Comparison of ENCODE assay signal across 8 mouse cellular contexts in the genomic region with DNA sequence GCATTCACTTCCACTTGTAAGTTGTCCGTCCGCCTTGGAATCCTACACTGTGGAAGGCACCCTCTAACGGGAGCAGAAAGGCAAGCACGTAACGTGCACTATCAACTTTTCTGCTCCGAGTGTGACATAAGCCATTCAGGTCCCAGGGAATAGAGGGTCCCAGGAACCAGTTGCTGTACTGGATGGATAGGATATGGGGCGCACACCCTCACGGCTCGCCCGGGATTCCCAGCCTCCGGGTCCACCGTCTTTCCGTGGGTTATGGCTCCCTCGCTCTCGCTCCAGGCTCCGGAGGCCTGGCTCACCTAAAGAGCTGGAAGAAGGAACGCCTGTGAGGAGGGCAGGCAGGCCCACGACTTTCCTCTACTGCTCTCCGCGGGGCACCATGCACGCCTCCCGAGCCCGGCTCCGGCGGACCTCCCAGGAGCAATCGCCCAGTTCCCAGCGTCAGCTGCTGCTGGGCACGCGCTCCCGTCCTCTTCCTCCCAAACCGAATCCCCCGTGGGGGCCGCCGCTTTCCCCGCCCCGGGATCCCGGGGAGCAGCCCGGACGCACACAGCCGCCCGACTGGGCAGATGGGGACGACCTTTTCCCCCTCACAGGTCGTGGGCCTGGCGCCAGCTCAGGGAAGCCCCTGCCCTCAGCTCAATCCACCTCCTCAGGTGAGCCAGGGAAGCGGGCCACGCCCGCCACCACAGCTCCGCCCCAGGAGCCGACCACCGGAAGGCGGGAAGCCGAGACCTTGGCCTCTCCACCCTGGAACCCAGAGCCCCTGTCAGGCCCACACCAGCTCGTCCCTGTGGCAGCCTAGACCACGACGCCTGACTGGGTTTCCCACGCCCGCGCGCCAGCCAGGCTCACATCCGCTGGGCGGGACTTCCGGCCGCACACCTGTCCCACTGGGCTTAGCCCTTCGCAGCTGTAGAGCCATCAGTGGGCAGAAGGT. TPM values are rescaled to one million over a fixed set of nuclear protein-coding genes. Genes with fewer than 3 reads are reported as not detected.
DNase-seq lines count a peak whose midpoint lies in the region; ATAC-seq and TF ChIP-seq lines count a peak whose summit lies in the region.

A gene (minus strand): TSS at position 850 of the 946 bp plus-strand sequence.

- H3K4me2 ChIP-seq in lung, embryonic 14.5 days = peak within 1 kb of the TSS; percentile 100

- H3K4me3 ChIP-seq in forebrain, embryonic 10.5 days = peak within 1 kb of the TSS; percentile 75
- H3K4me3 ChIP-seq in lung, embryonic 14.5 days (ENCODE audit: low read depth, low read length) = peak within 1 kb of the TSS; percentile 56
- peak within 1 kb of the TSS; percentile 52 for H3K4me3 ChIP-seq in olfactory bulb, adult 2 months (ENCODE audit: insufficient read depth, low read depth, low read length)

- peaks cover 18% of the 10 kb centered on the region for H3K36me3 ChIP-seq in forebrain, embryonic 10.5 days (replicated peaks)
- peaks cover 24% of the 10 kb centered on the region for H3K36me3 ChIP-seq in lung, embryonic 14.5 days (ENCODE audit: insufficient read depth)

- H3K27me3 ChIP-seq in forebrain, embryonic 10.5 days (ENCODE audit: poor library complexity, severe bottlenecking) = 0 out of 2 replicates have a peak, but pooled peaks cover 5% of the 10 kb centered on the region
- H3K27me3 ChIP-seq in lung, embryonic 14.5 days (ENCODE audit: insufficient read depth, low read length) = no peaks in the 10 kb centered on the region

- WGBS in forebrain, embryonic 10.5 days = 2% methylated on average over 64 of the region's 64 CpGs
- 2% methylated on average over 64 of the region's 64 CpGs for WGBS in lung, embryonic 14.5 days
- WGBS in olfactory bulb, adult 2 months = 4% methylated on average over 64 of the region's 64 CpGs

- H3K9me3 ChIP-seq in forebrain, embryonic 10.5 days = no peaks in the 10 kb centered on the region
- H3K9me3 ChIP-seq in lung, embryonic 14.5 days (ENCODE audit: low read depth, low read length) = no peaks in the 10 kb centered on the region

- intact Hi-C loops in heart, postnatal 10 days (cut with DNase I) = loop anchor here (5.0 kb wide), 1 partner anchor 167 kb away; no protein-coding TSS in a partner anchor

- H3K9ac ChIP-seq in lung, embryonic 14.5 days = peak within 1 kb of the TSS; percentile 71

- peak within 1 kb of the TSS; percentile 80 for H3K27ac ChIP-seq in forebrain, embryonic 10.5 days
- no peak within 1 kb of the TSS; the same call in 1 of the 2 replicates for H3K27ac ChIP-seq in lung, embryonic 14.5 days (ENCODE audit: low read depth)
- no peak within 1 kb of the TSS for H3K27ac ChIP-seq in olfactory bulb, adult 2 months (ENCODE audit: insufficient read depth, low read depth, low read length)

- DNase-seq in CD4-positive helper T cell, adult 2 months (ENCODE audit: low read depth, low spot score) = peak; percentile 60
- DNase-seq in brain, adult 2 months (ENCODE audit: low read depth, low spot score) = peak; percentile 71
- peak; percentile 36 for DNase-seq in forebrain, embryonic 10.5 days (ENCODE audit: extremely low spot score, low spot score)
- peak; percentile 29 to 31 for DNase-seq in heart, postnatal 10 days
- peak; percentile 58 to 81 for DNase-seq in kidney, postnatal 25 days
- peak; percentile 54 for DNase-seq in lung, embryonic 14.5 days
- DNase-seq in thymus, adult 18-20 months = peak; percentile 21 to 25

- TF ChIP-seq POLR2A in olfactory bulb, adult 2 months (IDR thresholded peaks at IDR 0.05; ENCODE audit: insufficient read depth, low read depth, low read length) = no peak

- peak; percentile 85 for ATAC-seq in lung, embryonic 14.5 days (ENCODE audit: insufficient read depth)

- TF ChIP-seq CTCF in lung, embryonic 14.5 days (IDR thresholded peaks at IDR 0.05; ENCODE audit: low read depth) = no peak
- no peak for TF ChIP-seq CTCF in olfactory bulb, adult 2 months (IDR thresholded peaks at IDR 0.05; ENCODE audit: insufficient read depth, low read depth, low read length)

- H3K4me1 ChIP-seq in forebrain, embryonic 10.5 days = peaks cover 13% of the 10 kb centered on the region
- H3K4me1 ChIP-seq in lung, embryonic 14.5 days (ENCODE audit: insufficient read depth) = no peaks in the 10 kb centered on the region
- peaks cover 6% of the 10 kb centered on the region; the same call in 1 of the 2 replicates for H3K4me1 ChIP-seq in olfactory bulb, adult 2 months (ENCODE audit: control insufficient read depth, insufficient read depth, low read length)

RNA-seq across cellular contexts. Expression of the gene that starts here (rescaled TPM):
- polyA plus RNA-seq in forebrain, embryonic 10.5 days (2016; fragmentation: Nextera tagmentation; extraction: Ambion mirVana) = 0.10 TPM in 2 replicates
- total RNA-seq in heart, postnatal 10 days (2021) = not detected
- polyA plus RNA-seq in lung, embryonic 14.5 days (2014; fragmentation: Nextera tagmentation; extraction: Ambion mirVana) = 0.14 and 0.18 TPM in 2 replicates
- not detected in 2 replicates for polyA plus RNA-seq in olfactory bulb, adult 2 months (2012; ENCODE audit: insufficient read depth, insufficient read length, low replicate concordance, missing spikeins)

Comparison
In these comparisons a context has a peak if more than half of its experiments do, and no peak if none do; other contexts are left out.
1. Peak in DNase-seq, H3K4me3 ChIP-seq and H3K27ac ChIP-seq in forebrain, embryonic 10.5 days; RNA of the gene not detected or under 1 TPM.
2. Peak in DNase-seq in heart, postnatal 10 days; RNA of the gene not detected or under 1 TPM.
3. Peak in DNase-seq, ATAC-seq, H3K4me3 ChIP-seq, H3K9ac ChIP-seq and H3K4me2 ChIP-seq in lung, embryonic 14.5 days; RNA of the gene not detected or under 1 TPM.